Mouse (Mus musculus) adipose tissue, adult 10 weeks (tissue): ENCODE data around the gene Gm20441. TPM values are rescaled to one million over a fixed set of nuclear protein-coding genes. Genes with fewer than 3 reads are reported as not detected.

ENCODE experiments used
- polyA plus RNA-seq: library from polyadenylated mRNA; stranded (reverse); fragments of 350-450 nt; fragmentation: Illumina TruSeq; extraction: RNeasy Lipid Tissue Mini Kit (QIAGEN cat#74804); gene quantifications from one replicate; pipeline ENCODE4 v1.2.3, GENCODE M21; 2014; ENCODE audit warnings: low read depth, low replicate concordance

Gm20441 gene
- polyA plus RNA-seq, result not detected

GRCm38 (mm10) chr10:75780769-75781578, at the start of gene Gm20441, which contains the start of gene Gstt3:
TSS of gene Gm20441 (minus strand) at chr10:75780954.
TSS of gene Gstt3 (minus strand) at chr10:75781414.

DNA sequence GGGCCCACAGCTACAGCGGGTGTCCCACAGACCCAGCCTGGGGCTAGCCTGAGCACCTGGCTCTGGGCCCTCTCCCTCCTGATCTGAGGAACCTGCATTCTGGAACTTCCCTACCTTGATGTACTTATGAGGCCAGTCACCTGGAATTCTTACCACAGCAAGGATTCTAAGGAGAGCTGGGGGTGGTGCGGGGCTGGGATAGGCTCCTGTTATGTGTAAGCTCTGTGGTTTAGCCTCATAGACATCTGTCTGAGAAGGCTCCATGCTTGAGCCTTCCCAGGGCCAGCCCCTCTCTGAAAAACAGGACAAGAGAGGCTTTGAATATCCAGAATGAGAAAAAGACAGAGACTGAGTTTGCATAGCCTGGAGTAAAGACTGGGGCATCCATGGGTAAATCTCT, 41.7 kb upstream of the Gm20441 start, which contains the start of gene Gstt4:
Gstt4 (minus strand) TSS at position 101 of the 400 bp plus-strand sequence.

DNA sequence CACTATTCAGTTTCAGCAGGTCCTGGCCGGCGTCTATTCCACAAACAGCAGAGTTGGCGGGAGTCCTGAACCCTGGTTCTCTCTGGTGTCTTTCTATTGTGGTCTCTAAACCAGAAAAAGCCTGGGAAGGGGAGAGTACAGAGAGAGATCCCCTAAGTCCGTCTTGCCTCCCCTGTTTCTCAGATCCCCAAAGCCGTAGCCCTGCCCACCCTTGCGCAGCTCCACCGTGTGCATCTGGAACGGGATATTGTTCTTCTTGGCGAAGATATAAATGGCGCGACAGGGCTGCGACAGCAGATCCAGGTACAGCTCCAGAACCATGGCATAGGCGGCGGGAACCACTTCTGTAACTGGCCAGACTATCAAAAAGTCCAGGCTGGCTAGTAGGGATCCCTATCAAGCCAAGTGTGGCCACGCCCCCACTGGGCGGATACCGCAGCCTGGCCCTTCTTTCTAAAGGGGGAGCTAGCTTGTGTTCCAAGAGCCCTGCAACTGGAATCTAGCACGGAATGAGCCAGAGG, 17.5 kb upstream of the Gm20441 start, which contains the start of gene Gstt1:
Gstt1 (minus strand) TSS at position 409 of the 521 bp plus-strand sequence.

DNA sequence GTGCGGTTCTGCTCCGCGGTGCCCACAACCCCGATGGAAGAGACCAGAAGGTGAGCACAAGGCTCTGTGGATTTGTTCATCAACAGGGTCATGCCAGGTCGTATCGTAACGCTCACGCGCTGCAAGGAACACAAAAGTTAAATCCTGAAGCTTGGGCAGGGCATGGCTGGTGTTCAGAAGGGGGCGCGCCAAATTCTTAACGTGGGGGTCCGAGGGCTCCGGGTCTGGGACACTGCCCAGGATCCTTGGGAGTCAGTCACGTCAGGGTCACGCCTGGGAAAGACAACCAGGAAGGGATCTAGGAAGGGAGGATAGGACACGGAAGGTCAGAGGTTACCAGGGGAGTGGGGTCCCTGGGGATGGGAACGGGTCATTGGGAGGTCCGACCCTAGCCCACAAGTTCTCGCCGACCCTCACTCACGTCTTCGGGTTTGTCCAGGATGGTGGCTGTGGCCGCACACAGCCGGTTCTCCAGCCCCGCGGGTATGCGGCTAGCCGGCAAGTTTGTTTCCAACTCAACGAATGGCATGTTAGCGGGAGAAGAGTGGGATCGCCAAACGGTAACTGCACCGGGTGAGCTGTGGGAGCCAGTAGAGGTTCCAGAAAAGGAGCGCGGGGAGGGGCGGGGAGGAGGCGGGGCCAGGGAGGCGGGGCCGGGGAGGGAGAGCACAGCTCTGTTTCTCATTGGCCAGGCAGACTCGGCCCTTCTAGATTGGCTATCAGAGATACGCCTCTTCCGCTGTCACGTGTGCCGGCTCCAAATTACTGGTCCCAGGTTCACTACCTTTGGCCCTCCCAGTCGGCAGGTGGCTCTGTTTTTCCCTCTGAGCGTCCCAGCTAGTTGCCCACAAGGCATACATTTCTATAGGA, 7.7 kb downstream of the Gm20441 start, which contains the start of gene Ddt:
Ddt (minus strand) TSS at position 620 of the 870 bp plus-strand sequence.

GRCm38 (mm10) chr10:75763682-75764518, 16.9 kb downstream of the Gm20441 start, which contains the start of gene Cabin1:
TSS of gene Cabin1 (minus strand) at chr10:75764341.

Other genes starting within 250 kb of the Gm20441 start
- 19.3 TPM for gene Lrrc75b, start 220.6 kb downstream of the Gm20441 start, polyA plus RNA-seq
- 177 TPM for gene Ggt1, start 219.3 kb downstream of the Gm20441 start, polyA plus RNA-seq
- 12.0 TPM for gene Ggt5, start 191.6 kb downstream of the Gm20441 start, polyA plus RNA-seq
- 14.8 TPM for gene Susd2, start 136.9 kb downstream of the Gm20441 start, polyA plus RNA-seq
- 23.1 TPM for gene Cabin1, start 16.6 kb downstream of the Gm20441 start, polyA plus RNA-seq
- 109 TPM for gene Ddt, start 7.5 kb downstream of the Gm20441 start, polyA plus RNA-seq
- 112 TPM for gene Gstt3, start 460 bp upstream of the Gm20441 start, polyA plus RNA-seq
- 99.2 TPM for gene Gstt1, start 17.6 kb upstream of the Gm20441 start, polyA plus RNA-seq
- 10.3 TPM for gene Gstt4, start 41.6 kb upstream of the Gm20441 start, polyA plus RNA-seq
- 66.6 TPM for gene Gstt2, start 56.5 kb upstream of the Gm20441 start, polyA plus RNA-seq
- 195 TPM for gene Mif, start 79.3 kb upstream of the Gm20441 start, polyA plus RNA-seq
- 86.2 TPM for gene Derl3, start 112.5 kb upstream of the Gm20441 start, polyA plus RNA-seq
- 52.3 TPM for gene Smarcb1, start 140.7 kb upstream of the Gm20441 start, polyA plus RNA-seq
- gene Chchd10, start 152.2 kb upstream of the Gm20441 start, polyA plus RNA-seq, result 104 TPM
- 9.3 TPM for gene Mmp11, start 155.5 kb upstream of the Gm20441 start, polyA plus RNA-seq
- 3.2 TPM for gene Gm867, start 159.7 kb upstream of the Gm20441 start, polyA plus RNA-seq
- 0.93 TPM for gene Vpreb3, start 162.1 kb upstream of the Gm20441 start, polyA plus RNA-seq
- 0.34 TPM for gene Gm5134, start 173.6 kb upstream of the Gm20441 start, polyA plus RNA-seq